Mouse (Mus musculus) limb, embryonic 12.5 days (tissue): ENCODE results near the gene Ncbp3. TPM values are rescaled to one million over a fixed set of nuclear protein-coding genes. Genes with fewer than 3 reads are reported as not detected.

Experiments
- ATAC-seq: fragments of 200-750 bp; cut with Nextera tagmentation; 2 replicates; pipeline ENCODE4 v1.8.0; 2017; ENCODE audit warnings: low read depth, moderate TSS enrichment; ENCODE audit not compliant: insufficient number of reproducible peaks, insufficient read depth, low FRiP score, low TSS enrichment
- H3K27ac ChIP-seq: fragments of 300-500 bp; sonication (generic); 2 replicates; pipeline ENCODE4 v1.5.1; 2016; ENCODE audit warnings: mild to moderate bottlenecking, moderate library complexity
- H3K27me3 ChIP-seq: fragments of 300-500 bp; sonication (generic); 2 replicates; pipeline ENCODE4 v1.6.1; 2016; ENCODE audit warnings: mild to moderate bottlenecking, moderate library complexity
- H3K36me3 ChIP-seq: fragments of 300-500 bp; sonication (generic); 2 replicates; pipeline ENCODE4 v1.6.1; 2016; ENCODE audit warnings: mild to moderate bottlenecking, moderate library complexity
- H3K4me1 ChIP-seq: fragments of 300-500 bp; sonication (generic); replicated peaks from 2 replicates; pipeline ENCODE4 v1.6.1; 2016
- H3K4me2 ChIP-seq: fragments of 300-500 bp; sonication (generic); 2 replicates; pipeline ENCODE4 v1.6.1; 2016; ENCODE audit warnings: mild to moderate bottlenecking, moderate library complexity
- H3K4me3 ChIP-seq: fragments of 300-500 bp; sonication (generic); replicated peaks from 2 replicates; pipeline ENCODE4 v1.5.1; 2016; ENCODE audit warnings: mild to moderate bottlenecking
- H3K9ac ChIP-seq: fragments of 300-500 bp; sonication (generic); replicated peaks from 2 replicates; pipeline ENCODE4 v1.6.1; 2016; ENCODE audit warnings: mild to moderate bottlenecking, moderate library complexity
- H3K9me3 ChIP-seq: fragments of 300-500 bp; sonication (generic); 2 replicates; pipeline ENCODE4 v1.6.1; 2016; ENCODE audit warnings: mild to moderate bottlenecking, moderate library complexity
- WGBS: fragments of 180-500 bp; shearing (Covaris S2); methylation state at CpG from one replicate; pipeline ENCODE4 v1.1.7; 2016; 5-methylcytosine and 5-hydroxymethylcytosine counted together
- polyA plus RNA-seq: library from polyadenylated mRNA; unstranded; fragments of >200 nt; fragmentation: Nextera tagmentation; extraction: Ambion mirVana; gene quantifications from 2 replicates; pipeline ENCODE4 v1.2.1, GENCODE M21; 2016

Ncbp3 gene
- polyA plus RNA-seq, 1 experiment from 2014 or later: 16.3 TPM

GRCm38 (mm10) chr11:73061413-73061812 is 13.8 kb downstream of the Ncbp3 start:
- Histone ChIP-seq H3K4me3 (no peak overlapping the region), H3K4me1 (no peaks in the 10 kb centered on the region), H3K9ac (no peak overlapping the region), H3K27ac (no peak overlapping the region), H3K36me3 (peaks cover 62% of the 10 kb centered on the region), H3K9me3 (no peaks in the 10 kb centered on the region), H3K27me3 (no peaks in the 10 kb centered on the region), H3K4me2 (no peak overlapping the region)
- no peak for ATAC-seq
- 93% methylated on average over 3 of the region's 3 CpGs for WGBS

GRCm38 (mm10) chr11:73071839-73072238 is 24.3 kb downstream of the Ncbp3 start:
- no peaks in the 10 kb centered on the region for H3K27me3 ChIP-seq
- peaks cover 93% of the 10 kb centered on the region for H3K36me3 ChIP-seq
- H3K4me2 ChIP-seq: no peak overlapping the region
- H3K4me1 ChIP-seq: no peaks in the 10 kb centered on the region
- H3K9ac ChIP-seq: no peak overlapping the region
- H3K9me3 ChIP-seq: no peaks in the 10 kb centered on the region
- no peak overlapping the region for H3K4me3 ChIP-seq
- ATAC-seq: no peak
- 84% methylated on average over 3 of the region's 3 CpGs for WGBS
- no peak overlapping the region for H3K27ac ChIP-seq

- Histone ChIP-seq H3K4me1 (no peaks in the 10 kb centered on the region), H3K4me2 (no peak overlapping the region), H3K4me3 (no peak overlapping the region), H3K36me3 (peaks cover 88% of the 10 kb centered on the region), H3K9me3 (no peaks in the 10 kb centered on the region), H3K27ac (no peak overlapping the region), H3K9ac (no peak overlapping the region), H3K27me3 (no peaks in the 10 kb centered on the region)
- 91% methylated on average over 4 of the region's 4 CpGs for WGBS
- ATAC-seq: no peak
These were observed 28.7 kb downstream of the Ncbp3 start for GRCm38 (mm10) chr11:73076295-73076694.

- H3K9ac ChIP-seq: no peak overlapping the region
- peaks cover 89% of the 10 kb centered on the region for H3K36me3 ChIP-seq
- 77% methylated on average over 4 of the region's 4 CpGs for whole genome bisulfite sequencing
- H3K27ac ChIP-seq: no peak overlapping the region
- no peaks in the 10 kb centered on the region for H3K4me1 ChIP-seq
- H3K9me3 ChIP-seq: no peaks in the 10 kb centered on the region
- no peak for ATAC-seq
- no peaks in the 10 kb centered on the region for H3K27me3 ChIP-seq
- H3K4me3 ChIP-seq: no peak overlapping the region
- H3K4me2 ChIP-seq: no peak overlapping the region
These were observed 29.1 kb downstream of the Ncbp3 start for GRCm38 (mm10) chr11:73076733-73077132.

GRCm38 (mm10) chr11:73077211-73077720 is 29.7 kb downstream of the Ncbp3 start:
- Histone ChIP-seq H3K4me2 (no peak overlapping the region), H3K9me3 (no peaks in the 10 kb centered on the region), H3K4me3 (no peak overlapping the region), H3K9ac (no peak overlapping the region), H3K4me1 (no peaks in the 10 kb centered on the region), H3K27me3 (no peaks in the 10 kb centered on the region), H3K27ac (no peak overlapping the region), H3K36me3 (peaks cover 93% of the 10 kb centered on the region)
- ATAC-seq: no peak
- 90% methylated on average over 6 of the region's 6 CpGs for WGBS

- no peaks in the 10 kb centered on the region for H3K9me3 ChIP-seq
- WGBS: 92% methylated on average over 8 of the region's 8 CpGs
- H3K4me2 ChIP-seq: no peak overlapping the region
- H3K4me3 ChIP-seq: no peak overlapping the region
- no peak for ATAC-seq
- peaks cover 86% of the 10 kb centered on the region for H3K36me3 ChIP-seq
- H3K27me3 ChIP-seq: no peaks in the 10 kb centered on the region
- no peak overlapping the region for H3K9ac ChIP-seq
- H3K4me1 ChIP-seq: no peaks in the 10 kb centered on the region
- H3K27ac ChIP-seq: no peak overlapping the region
These were observed 31.0 kb downstream of the Ncbp3 start for GRCm38 (mm10) chr11:73078615-73079014.

- H3K9ac ChIP-seq: no peak overlapping the region
- WGBS: 92% methylated on average over 3 of the region's 3 CpGs
- H3K4me1 ChIP-seq: peaks cover 16% of the 10 kb centered on the region
- H3K9me3 ChIP-seq: no peaks in the 10 kb centered on the region
- H3K36me3 ChIP-seq: peaks cover 69% of the 10 kb centered on the region
- no peaks in the 10 kb centered on the region for H3K27me3 ChIP-seq
- no peak overlapping the region for H3K27ac ChIP-seq
- no peak for ATAC-seq
- no peak overlapping the region for H3K4me3 ChIP-seq
- no peak overlapping the region for H3K4me2 ChIP-seq
These were observed 32.7 kb downstream of the Ncbp3 start for GRCm38 (mm10) chr11:73080306-73080705.

GRCm38 (mm10) chr11:73084303-73084702 is 36.7 kb downstream of the Ncbp3 start:
- Histone ChIP-seq H3K9ac (no peak overlapping the region), H3K27ac (peak overlapping the region; percentile 68), H3K4me2 (no peak overlapping the region), H3K4me1 (peaks cover 21% of the 10 kb centered on the region), H3K4me3 (no peak overlapping the region), H3K36me3 (peaks cover 30% of the 10 kb centered on the region), H3K27me3 (no peaks in the 10 kb centered on the region), H3K9me3 (no peaks in the 10 kb centered on the region)
- ATAC-seq: 0 out of 2 replicates have a peak, but pooled peaks have one; percentile 44
- 18% methylated on average over 6 of the region's 6 CpGs for WGBS

GRCm38 (mm10) chr11:73084804-73085231 is 37.2 kb downstream of the Ncbp3 start:
- H3K36me3 ChIP-seq: peaks cover 26% of the 10 kb centered on the region

GRCm38 (mm10) chr11:73085391-73085790 is 37.8 kb downstream of the Ncbp3 start:
- 49% methylated on average over 7 of the region's 7 CpGs for WGBS
- Histone ChIP-seq H3K36me3 (peaks cover 24% of the 10 kb centered on the region), H3K27me3 (no peaks in the 10 kb centered on the region), H3K27ac (peak overlapping the region; percentile 68), H3K4me2 (no peak overlapping the region), H3K4me3 (no peak overlapping the region), H3K9ac (no peak overlapping the region), H3K9me3 (no peaks in the 10 kb centered on the region), H3K4me1 (peaks cover 21% of the 10 kb centered on the region)
- ATAC-seq: no peak

More at GRCm38 (mm10) chr11:73084804-73085231, 37.2 kb downstream of the Ncbp3 start:
- ATAC-seq: no peak
- H3K27ac ChIP-seq: peak overlapping the region; percentile 68
- H3K27me3 ChIP-seq: no peaks in the 10 kb centered on the region
- 42% methylated on average over 10 of the region's 10 CpGs for WGBS
- no peaks in the 10 kb centered on the region for H3K9me3 ChIP-seq
- H3K4me2 ChIP-seq: no peak overlapping the region
- no peak overlapping the region for H3K9ac ChIP-seq
- H3K4me3 ChIP-seq: no peak overlapping the region
- H3K4me1 ChIP-seq: peaks cover 21% of the 10 kb centered on the region

GRCm38 (mm10) chr11:73087700-73088480 is 40.3 kb downstream of the Ncbp3 start:
- ATAC-seq: no peak
- H3K4me3 ChIP-seq: no peak overlapping the region
- no peaks in the 10 kb centered on the region for H3K9me3 ChIP-seq
- H3K36me3 ChIP-seq: no peaks in the 10 kb centered on the region
- WGBS: 72% methylated on average over 6 of the region's 6 CpGs
- H3K4me2 ChIP-seq: no peak overlapping the region
- H3K27ac ChIP-seq: no peak overlapping the region
- H3K4me1 ChIP-seq: peaks cover 21% of the 10 kb centered on the region
- no peaks in the 10 kb centered on the region for H3K27me3 ChIP-seq
- no peak overlapping the region for H3K9ac ChIP-seq
